Mouse (Mus musculus): ENCODE results near the gene Slc25a16.
"Not testable (repeated sequence)": the region's sequence is repeated elsewhere in the genome, so short reads cannot be mapped to it uniquely, and the experiment has no call there.

Gene Slc25a16

GRCm38 (mm10) chr10:62906336-62906735, 14.1 kb upstream of the Slc25a16 start:
- no peak for DNase-seq

DNA sequence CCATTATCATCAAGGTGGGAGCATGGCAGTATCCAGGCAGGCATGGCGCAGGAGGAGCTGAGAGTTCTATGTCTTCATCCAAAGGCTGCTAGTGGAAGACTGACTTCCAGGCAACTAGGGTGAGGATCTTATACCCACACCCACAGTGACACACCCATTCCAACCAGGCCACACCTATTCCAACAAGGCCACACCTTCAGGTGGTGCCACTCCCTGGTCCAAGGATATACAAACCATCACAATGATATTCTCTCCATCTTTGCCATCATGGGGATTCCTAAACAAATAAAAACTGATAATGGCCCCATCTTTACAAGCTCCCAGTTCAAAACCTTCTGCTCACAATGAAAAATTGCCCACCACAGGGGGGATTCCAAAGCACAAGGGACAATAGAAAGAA, 11.5 kb upstream of the Slc25a16 start, which contains the start of gene Tet1:
TSS of gene Tet1 (minus strand) at position 101 of the 400 bp plus-strand sequence.
- not testable (repeated sequence) for DNase-seq

- no peak for DNase-seq
These were observed 9.3 kb upstream of the Slc25a16 start for GRCm38 (mm10) chr10:62911120-62911519.

- no peak for DNase-seq
These were observed 1.4 kb upstream of the Slc25a16 start for GRCm38 (mm10) chr10:62918985-62919384.

DNA sequence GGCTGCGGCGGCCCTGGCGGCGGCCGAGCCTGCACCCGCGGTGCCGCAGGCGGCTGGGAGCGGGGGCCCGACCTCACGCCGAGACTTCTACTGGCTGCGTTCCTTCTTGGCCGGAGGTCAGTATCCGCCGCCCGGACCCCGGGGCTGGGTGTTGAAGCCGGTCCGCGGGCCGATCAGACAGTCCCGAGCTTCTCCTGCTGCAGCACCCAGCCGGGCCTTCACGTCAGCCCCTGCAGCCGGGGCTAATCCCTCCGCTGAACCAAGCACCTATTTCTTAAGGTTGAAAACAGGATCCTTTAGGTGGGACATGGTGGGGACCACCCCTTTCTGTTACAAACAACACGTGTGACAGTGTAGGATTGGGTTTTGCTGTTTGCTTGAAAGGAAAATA, 328 bp downstream of the Slc25a16 start:
- DNase-seq, result no peak

- peak; percentile 58 to 90 for DNase-seq
These were observed 3.7 kb downstream of the Slc25a16 start for GRCm38 (mm10) chr10:62924096-62924635.

GRCm38 (mm10) chr10:62932381-62932780, 11.9 kb downstream of the Slc25a16 start:
- no peak for DNase-seq

DNA sequence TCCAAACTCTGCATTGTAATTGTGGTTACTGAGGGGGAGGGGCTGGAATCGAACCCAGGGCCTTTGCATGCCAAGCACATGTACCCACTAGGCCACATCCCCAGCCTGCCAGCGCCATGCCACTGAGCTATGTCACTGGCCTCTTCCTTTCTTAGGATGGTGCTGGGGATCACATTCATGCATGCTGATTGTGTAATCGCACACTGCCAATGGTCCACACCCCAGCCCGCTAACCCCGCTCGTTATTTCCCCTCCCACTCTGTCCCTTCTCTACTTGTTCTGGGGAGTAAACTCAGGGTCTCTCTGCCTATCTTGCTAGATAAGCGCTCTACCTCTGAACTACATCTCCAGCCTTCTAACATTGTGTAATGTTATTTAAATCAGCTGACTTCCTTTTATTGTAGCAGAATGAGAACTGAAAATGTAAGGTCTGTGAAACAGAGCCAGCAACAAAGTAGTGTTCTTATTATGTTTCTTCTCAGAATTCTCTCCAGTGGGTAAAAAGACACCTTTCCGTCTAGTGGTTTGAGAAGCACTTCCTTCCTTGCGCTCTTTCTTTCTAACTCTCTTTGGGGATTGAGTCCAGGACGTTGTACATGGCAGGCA, 24.6 kb downstream of the Slc25a16 start:
- DNase-seq, result peak in 1 of 2 experiments; percentile 19

DNA sequence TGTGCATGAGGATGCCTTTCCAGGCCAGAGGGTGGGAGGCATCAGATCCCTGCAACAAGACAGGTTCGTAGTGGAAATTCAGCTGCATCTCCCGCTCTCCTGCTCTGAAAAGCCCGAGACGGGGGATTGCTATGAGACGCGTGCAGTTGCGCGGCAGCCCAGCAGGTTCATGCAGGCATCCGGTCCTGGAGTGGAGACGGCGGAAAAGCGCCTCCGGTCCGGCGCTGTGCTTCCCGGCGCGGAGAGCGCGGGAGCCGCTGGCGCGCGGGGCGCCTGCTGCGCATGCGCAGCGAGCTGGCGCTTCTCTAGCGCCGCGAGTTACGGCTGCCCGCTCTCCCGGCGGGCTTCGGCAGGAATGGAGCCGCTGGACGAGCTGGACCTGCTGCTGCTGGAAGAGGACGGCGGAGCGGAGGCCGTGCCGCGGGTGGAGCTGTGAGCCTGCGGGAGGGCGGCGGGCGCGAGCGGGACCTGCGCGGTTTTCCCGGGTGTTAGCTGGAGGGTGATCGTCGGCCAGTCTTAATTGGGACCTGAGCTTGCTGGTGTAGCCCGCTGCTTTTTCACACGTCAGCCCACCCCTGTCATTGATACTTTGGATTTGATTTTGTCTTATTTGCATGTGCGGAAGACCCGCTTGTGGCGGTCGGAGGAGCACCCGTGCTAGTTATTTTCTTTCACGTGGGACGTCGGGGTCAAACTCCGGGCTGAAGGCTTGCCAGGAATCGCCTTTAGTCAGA, 26.5 kb downstream of the Slc25a16 start, which contains the start of gene Dna2:
TSS of gene Dna2 (plus strand) at position 289 of the 734 bp plus-strand sequence.
- DNase-seq, result peak; percentile 69 to 87

DNA sequence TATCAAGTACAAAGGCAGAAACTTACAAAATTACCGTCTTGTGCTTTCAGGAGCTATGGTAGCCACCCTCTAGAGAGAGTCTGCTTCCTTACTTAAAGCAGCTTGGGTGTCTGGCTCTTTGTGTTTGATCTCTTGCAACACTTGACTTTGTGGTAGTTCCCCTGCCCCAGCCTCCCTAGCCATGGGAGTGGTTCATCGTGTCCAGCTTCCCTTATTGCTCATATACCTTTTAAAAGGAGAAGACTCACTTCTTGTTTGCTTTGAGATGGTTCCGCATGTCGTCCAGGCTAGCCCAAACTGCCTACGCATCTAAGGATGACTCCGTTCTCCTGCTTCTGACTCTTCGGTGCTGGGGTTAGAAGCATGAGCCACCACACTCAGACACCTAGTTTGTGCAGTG, 28.1 kb downstream of the Slc25a16 start:
- DNase-seq, result no peak

- no peak for DNase-seq
These were observed 43.5 kb downstream of the Slc25a16 start for GRCm38 (mm10) chr10:62963956-62964355.

DNA sequence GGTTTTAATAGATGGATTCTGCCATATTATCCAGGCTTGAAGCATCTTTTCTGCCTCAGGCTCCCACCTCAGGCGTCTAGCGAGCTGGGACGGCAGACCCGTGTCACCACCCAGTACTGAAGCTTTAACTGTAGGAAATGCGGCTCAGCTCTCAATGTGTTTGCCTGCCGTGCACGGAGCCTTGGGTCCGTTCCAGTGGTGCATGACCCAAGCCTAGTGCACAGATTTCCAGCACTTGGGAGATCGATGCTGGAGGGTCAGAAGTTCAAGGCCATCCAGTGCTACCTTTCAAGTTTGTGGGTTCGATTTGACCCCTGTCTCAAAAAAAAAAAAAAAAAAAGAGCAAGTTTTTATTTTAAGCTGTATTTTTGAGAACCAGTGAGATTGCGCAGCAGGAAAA, 45.4 kb downstream of the Slc25a16 start:
- no peak for DNase-seq

DNA sequence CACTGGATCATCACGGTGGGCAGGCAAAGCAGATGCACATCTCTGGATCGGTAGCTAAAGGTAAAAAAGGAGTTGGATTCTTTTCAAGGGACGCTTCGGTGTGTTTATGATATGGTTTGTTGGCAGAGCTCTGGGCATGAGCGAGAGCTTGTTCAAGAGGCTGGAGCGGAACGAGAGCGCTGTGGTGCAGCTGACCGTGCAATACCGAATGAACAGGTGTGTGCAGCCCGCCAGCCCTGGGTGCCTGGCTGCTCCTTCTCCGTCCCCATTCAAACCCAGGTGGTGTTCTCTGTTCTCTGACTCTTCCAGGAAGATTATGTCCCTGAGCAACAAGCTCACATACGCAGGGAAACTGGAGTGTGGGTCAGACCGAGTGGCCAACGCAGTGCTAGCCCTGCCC, 45.9 kb downstream of the Slc25a16 start:
- peak in 1 of 2 experiments; percentile 16 for DNase-seq

DNA sequence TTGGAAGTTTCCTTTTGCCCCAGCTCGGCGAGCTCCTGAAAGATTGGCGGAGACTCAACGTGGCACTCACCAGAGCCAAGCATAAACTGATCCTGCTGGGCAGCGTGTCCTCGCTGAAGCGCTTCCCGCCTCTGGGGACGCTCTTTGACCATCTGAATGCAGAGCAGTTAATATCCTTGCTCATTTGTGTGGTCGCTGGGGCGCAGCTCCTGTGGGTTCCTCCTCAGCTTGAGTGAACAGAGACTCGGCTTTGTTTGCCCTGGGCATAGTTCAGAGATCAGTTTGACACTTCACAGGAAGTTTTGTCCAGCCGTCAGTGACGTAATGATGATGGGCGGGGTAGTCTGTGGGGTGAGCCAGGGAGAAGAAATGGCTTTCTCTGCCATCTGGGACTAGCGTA, 51.4 kb downstream of the Slc25a16 start:
- peak; percentile 55 to 86 for DNase-seq

DNA sequence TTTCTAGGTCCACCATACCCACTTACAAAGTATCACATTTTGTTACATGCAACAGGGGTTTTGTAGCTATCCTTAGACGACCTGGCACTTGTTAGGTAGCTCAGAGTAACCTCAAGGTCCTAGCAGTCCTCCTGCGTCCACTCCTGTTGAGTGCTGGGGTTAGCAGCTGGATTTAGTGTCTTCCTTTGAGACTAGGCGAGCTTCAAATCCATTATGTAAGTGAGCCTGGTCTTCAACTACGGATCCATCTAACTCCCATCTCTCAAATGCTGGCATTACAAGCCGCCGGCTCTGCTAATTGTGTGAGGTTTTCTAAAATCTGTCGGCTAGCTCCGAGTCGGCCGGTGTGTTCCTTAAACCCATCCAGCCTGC, 59.2 kb downstream of the Slc25a16 start:
- no peak for DNase-seq

GRCm38 (mm10) chr10:62980039-62980954, 59.9 kb downstream of the Slc25a16 start, which contains the start of gene Rufy2:
TSS of gene Rufy2 (plus strand) at chr10:62980223.
- DNase-seq, result peak; percentile 86 to 90

- no peak for DNase-seq
These were observed 63.6 kb downstream of the Slc25a16 start for GRCm38 (mm10) chr10:62984072-62984471.

DNA sequence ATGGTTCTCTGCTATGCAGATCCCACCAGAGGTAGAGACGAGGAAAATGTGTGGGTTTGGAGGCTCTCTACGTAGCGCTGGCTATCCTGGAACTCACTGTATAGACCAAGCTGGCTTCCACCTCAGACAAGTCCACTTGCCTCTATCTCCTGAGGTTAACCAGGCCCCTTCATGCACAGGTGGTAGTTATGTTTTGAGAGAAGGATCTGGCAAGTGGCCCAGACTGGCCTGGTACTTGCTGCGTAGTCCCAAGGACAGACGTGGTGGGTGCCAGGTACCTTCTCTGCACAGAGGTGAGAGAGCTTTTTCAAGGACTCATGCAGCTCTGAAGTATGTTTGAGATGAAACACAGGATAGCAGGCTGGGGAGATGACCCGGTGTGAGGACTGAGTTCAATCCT, 64.1 kb downstream of the Slc25a16 start:
- DNase-seq, result peak; percentile 34 to 46

DNA sequence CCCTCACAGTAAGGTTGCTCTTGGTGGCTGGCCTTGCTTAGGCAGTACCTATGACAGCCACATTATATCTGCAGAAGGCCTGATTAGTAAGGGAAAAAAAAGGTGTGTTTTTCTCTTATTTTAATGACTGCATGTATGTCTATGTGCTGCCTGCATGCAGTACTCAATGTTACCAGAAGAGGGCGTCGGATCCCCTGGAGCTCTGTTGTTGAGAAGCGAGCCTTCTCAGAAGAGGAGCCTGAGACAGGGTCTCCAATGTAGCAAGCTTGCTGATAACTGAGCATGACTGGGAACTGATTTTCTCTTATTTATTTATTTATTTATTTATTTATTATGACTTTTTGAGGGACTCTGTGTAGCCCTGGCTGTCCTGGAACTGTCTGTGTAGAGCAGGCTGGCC, 66.9 kb downstream of the Slc25a16 start:
- DNase-seq, result peak in 1 of 2 experiments; percentile 41

GRCm38 (mm10) chr10:62990636-62991035, 70.2 kb downstream of the Slc25a16 start:
- no peak for DNase-seq

- no peak for DNase-seq
These were observed 73.6 kb downstream of the Slc25a16 start for GRCm38 (mm10) chr10:62993991-62994390.
